Mouse (Mus musculus) fat pad, adult 2 months (tissue): ENCODE data around the gene Fbln7.

Experiments
- DNase-seq: peaks from one replicate; pipeline ENCODE4 v3.0.0-alpha.2; 2011; ENCODE audit warnings: low read depth, low spot score; ENCODE audit errors: extremely low read depth

Gene Fbln7

DNA sequence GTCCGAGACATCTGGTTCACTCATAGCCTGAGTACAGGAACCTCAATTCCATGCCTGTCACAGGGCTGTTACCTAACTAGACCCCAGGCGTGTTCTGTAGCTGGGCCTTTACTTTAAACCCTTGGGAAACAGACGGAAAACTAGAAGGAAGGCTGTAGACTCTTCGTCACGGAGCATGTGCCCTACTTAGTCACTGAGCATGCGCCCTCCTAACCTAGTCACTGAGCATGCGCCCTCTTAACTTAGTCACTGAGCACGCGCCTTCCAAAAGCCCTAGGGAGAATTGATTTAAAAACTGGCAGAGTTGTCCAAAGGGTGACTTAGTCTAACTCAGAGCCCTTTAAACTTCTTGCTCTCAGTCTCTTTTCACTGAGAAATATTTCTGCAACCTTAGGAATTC is at the start of gene Fbln7:
TSS of gene Fbln7 (plus strand) at position 346 of the 400 bp plus-strand sequence.
- DNase-seq, result no peak

DNA sequence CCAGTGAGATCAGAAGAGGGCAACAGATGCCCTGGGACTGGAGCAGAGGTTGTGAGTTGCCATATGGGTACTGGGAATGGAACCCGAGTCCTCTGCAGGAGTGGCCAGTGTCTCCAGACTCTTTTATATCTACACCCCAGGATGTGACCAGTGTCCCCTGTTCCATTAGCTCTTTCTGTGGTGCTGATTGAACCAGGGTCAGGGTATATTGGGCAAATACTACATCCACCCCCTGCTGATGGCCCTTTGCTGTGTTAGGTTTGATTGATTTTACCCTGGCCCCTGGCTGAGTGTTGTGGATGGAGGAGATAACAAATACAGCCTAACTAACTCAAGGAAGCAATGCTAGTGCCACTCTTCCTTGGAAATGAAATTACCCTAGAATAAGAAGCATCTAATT is 46.5 kb upstream of the Fbln7 start:
- DNase-seq, result no peak

DNA sequence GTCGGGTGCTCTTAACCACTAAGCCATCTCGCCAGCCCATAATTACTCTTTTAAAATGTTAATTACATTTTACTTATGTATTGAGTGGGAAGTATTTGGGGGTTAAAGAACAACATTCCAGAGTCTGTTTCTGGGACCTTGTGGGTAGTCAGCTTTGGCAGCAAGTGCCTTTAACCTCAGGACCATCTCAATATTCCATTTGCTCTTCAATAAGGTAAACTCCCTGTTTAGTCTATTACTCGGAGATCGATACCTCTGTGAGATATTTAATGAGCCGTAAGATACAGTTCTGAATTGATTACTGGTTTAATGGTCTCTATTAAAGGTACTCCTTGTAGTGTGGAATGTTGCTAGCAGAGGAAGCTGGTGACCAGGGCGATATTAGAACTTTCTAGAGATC is 45.9 kb upstream of the Fbln7 start:
- DNase-seq, result no peak

DNA sequence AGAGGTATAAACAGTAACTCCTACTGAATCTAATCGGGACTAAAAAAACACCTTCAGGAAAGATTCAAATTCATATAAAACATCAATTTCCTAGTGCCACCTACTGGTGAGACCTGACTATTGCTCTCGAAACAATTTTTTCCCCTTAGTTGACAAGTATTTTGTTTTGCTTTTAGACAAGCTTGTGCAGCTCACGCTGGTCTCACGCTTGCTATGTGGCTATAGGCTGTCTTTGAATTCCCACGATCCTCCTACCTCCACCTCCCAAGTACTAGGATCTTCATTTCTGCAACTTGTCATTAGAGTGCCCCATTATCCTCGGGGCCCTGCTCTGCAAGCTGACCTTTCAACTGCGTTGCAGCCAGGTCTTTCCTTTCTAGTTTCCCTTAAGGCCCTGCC is 45.4 kb upstream of the Fbln7 start:
- no peak for DNase-seq

DNA sequence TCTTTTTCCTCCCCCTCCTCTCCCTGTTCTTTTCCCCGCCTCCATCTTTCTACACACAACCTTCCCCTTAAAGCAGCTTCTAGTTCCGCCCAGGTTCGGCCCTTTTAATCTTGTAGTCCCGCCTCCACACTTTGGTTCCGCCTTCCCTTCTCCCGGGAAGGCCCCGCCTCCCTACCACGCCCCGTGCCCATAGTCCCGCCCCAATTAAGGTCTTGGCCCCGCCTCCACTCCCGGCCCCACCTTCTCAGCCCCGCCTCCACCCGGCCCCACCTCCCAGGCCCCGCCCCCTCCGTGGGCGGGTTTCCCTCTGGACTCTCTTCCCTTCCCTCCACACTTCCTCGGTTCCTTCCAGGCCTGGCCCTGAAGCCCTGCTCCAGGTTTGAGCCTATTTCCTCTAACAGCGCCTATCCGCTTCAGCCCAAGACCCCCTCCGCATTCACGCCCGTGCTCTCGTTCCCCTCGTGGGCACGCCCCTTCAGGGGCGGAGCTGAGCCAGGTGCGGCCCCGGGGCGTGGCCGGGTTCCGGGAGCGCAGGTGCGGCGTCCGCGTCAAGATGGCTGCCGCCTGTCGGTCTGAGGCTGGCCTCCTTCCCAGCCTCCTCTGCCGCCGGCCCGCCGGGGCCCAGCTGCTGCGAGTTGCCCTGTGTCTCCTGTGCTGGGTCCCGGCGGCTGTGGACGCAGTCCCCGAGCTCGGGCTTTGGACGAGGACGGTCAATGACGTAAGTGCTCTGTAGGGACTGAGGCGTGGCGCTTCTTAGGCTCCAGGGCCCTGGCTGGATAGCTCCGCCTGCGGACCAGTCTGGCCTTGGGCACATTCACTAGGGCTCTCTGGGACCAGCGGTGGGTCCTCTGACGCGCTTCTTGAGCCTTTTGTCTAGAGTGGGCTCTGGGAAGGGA is 44.7 kb upstream of the Fbln7 start, which contains the start of gene Tmem87b:
TSS of gene Tmem87b (plus strand) at position 333 of the 896 bp plus-strand sequence.
- DNase-seq, result peak; percentile 98

DNA sequence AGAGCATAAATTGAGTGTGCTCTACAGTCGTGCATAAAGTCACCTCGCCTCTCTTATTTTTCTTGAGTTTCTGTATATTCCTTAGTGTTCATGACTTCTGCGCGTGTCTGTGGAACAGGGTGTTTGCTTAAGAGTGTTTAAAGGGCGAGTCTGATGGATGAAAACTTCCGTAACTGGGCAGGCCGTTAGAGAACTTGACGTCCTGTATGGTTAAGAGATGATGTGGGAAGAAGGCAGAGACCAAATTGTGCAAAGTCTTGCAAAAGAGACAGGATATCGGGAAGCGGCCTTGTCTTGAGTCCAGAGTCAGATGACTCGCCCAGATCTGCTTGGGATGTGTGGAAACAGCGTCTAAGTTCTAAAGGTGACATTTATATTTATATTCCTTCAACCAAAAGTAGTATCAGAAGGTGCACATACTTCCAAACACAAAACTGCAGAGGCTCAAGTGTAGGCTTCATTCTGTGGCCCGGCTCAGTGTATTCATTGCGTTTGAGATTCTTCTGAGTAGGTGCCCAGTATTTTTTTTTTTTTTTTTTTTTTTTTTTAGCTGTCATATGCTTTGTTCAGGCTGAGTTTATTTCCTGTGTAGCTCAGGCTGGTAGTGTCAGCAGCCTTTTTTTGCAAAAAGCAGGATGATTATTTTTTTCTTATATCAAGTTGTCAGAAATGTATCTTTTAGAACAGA is 43.7 kb upstream of the Fbln7 start:
- peak; percentile 43 for DNase-seq

DNA sequence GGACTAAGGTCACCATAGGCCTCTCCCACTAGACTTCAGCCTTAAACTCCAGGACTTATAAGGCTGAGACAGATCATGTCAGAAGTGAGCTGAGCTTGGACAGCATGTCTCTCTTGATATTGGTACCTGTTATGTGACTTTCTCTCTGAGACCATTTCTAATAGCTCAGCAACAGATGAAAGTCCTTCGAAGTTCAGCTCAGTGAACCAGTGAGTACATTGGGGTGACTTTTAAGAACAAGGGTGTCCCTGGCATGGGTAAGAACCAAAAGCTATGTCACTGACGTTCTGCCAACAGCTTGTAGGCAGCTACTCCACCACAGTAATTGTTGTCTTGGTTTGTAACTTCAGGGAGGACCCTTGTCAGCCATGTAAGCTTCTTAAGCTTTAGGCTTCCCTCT is 42.1 kb upstream of the Fbln7 start:
- DNase-seq, result no peak

DNA sequence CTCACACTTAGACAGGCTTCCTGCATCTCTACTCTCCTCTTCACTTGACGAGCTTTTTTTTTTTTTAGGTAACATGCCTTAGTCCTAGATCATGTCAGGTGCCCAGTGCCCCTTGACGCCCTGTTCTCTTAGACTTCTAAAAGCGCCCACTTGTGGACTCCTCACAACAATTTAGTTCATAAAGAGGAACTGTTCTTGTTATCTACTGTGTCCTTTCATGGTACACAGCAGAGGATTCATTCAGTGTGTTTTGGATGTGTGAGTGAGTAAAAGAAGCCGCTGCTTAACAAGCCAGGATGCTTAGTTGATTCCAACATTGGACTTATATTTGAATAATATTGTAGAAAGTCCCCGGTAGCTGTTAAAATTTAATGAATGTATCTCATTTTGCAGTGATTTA is 38.9 kb upstream of the Fbln7 start:
- DNase-seq, result no peak

DNA sequence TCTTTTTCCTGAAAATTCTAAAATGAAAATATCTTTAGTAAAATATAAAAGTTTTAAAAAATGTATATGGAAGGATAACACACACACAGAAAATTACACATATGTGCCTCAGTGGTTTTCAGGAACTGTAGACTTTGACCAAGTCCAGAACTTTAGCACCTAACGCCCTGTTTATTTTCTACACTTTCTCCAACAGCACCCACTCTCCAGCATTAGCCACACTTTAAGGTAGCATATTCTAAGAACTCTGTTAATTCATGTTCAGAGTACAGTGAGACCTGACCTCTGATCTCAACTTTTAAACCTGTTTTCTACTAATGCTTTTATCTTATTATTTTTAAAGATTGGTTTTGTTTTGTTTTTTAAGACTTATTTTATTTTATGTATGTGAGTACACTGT is 35.0 kb upstream of the Fbln7 start:
- no peak for DNase-seq

DNA sequence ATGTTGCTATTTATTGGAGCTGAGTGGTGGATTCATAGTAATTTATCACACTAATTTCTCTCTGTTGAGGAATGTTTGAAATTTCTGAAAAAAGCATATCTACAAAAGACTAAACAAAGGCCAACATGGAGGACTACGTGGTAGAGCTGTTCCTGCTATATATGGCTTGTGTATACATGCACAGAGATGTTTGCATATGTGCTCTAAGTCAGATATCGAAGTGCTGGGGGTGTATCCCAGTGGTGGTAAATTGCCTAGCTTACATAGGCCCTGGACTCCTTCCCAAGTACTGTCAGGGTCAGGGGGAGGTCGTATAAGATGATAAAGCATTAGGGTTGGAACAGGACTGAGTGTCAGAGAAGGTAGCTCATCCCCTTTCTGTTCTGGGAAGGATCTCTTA is 30.2 kb upstream of the Fbln7 start:
- DNase-seq, result no peak

DNA sequence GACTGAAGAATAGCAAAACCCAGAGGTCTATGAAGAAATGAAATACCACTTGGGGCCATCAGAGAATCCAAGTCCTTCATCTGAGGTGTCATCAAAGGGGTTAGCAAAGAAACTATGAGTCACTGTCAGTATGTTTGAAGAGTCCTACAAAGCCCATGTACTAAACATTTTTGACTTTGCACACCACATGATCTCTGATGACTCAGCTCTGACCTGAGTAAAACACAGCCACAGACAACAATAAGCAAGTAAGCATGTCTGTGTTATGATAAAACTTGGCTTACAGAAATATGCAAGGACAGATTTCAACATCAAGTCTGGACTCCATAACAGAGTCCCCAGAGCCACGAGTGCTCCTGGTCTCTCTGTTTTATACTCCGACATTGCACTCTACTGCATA is 29.7 kb upstream of the Fbln7 start:
- DNase-seq, result no peak

DNA sequence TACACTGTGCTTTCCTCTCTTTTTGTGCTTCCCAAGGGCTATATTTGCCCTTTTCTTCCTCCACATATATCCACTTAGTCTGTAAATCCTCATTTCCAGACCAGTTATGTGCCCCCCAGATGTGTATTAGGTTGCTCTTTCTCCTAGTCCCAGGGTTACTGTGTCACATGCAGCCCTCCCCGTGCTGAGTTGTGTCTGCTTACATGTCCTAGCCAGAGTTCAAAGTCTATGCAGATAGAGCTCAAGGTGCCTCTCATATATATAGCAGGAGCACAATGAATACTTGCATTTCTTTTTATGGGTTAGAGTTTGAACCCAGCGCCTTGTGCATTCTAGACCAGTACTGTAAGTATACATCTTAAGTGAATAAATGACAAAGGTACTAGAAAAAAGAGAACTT is 29.3 kb upstream of the Fbln7 start:
- no peak for DNase-seq

DNA sequence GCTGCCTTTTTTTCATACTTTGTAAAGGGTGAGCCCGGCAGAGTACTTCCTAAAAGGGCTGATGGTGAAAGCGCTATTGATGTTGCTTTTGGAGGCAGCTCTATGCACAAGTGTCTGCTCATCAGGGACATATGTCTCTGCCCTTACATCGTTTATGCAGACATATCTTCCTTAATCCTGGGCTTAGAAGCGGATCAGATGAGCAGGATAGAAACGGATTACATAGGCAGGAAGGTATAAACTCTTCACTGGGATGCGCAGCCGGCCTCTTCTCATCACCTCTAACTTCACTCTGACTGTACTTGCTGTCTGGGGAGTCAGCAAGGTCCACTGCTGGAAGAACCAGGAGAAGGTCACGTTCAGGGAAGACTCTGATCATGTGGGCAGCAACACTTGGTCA is 25.2 kb upstream of the Fbln7 start:
- DNase-seq, result no peak

DNA sequence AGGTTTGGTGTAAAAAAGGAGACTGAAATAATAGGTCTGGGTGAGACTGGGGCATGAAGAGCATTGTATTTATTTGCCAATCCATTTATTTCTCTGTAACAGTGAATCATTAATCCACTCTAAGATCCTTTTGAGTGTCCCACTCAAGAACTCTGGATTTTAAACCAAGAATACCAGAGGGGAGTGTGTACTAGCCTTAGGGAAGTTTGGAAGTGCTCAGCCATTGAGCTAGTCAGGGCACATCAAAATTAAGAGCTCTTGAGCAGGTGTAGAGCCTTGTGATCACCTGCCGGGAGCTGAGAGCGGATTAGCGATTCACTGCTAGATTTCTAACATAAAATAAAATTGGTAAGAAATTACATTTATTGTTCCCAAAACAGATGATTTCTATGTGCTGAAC is 24.2 kb upstream of the Fbln7 start:
- DNase-seq, result no peak

DNA sequence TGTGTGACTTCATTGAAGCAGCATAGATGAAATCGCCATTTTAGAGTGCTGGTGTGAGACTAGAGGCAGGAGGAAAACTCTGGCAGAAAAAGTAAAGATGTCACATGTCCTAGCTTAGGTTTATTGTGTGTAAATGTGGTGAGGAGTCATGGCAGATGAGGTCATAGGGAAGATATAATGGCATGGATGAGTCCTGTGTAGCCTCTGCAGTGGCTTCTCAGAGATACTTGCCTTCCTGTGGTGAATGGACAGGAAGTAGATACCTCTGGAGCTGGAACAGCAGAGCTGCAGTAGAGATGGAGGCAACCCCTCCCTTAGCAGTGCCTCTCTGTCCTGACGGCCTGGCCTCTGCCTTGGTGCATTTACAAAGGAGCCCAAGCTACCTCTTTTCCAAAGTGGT is 23.3 kb upstream of the Fbln7 start:
- DNase-seq, result no peak

DNA sequence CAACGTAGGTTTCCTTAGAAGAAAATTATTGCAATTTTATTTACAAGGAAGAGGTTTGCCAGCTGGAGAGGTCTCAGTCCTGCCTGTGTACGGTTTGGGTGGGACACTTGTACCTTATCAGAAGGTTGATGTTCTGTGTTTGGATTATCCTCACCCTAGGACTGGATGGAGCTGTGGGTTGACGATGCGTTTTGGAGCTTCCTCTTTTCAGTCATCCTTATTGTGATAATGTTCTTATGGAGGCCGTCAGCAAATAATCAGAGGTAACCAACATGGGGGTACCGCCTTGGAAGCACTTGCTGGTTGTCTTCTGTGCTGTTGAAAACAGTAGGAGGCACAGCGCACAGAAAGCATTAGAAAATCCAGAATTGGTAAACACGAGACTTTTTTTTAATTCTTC is 20.3 kb upstream of the Fbln7 start:
- DNase-seq, result no peak

DNA sequence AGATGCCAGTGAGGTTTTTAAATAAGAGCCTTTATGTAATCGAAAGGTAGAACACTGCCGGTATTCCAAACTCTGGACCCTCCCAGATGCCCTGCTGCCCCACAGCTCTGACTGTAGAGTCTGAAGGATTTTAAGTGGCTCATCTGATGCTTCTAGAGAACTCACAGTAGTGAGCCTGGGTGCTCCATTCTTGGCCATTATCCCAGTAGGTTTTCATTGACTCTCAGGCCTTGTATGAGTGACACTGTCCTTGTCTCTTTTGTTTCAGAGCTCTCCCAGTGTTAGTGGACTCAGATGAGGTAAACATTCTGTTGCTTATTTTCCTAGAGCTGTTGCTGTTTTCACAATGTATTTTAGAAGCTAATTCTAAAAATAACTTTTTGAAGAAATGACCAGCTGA is 12.7 kb upstream of the Fbln7 start:
- no peak for DNase-seq

DNA sequence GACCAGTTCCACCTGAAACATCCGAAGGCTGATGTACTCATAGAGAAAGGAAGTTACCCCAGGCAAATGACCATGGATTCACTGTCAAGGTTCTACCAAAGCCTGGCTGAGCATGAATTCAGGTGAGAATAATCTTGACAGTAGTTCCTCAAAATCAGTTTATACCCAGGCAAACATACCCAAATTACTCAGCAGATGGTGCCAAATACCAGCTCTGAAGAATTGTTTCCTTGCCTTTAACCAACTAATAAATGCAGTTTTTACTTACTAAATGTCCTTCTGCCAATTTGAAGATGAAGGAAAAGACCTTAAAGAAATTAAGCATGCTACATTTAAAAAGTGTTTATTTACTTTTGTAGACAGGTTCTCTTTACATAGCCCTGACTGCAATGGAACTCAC is 6.1 kb upstream of the Fbln7 start:
- no peak for DNase-seq

DNA sequence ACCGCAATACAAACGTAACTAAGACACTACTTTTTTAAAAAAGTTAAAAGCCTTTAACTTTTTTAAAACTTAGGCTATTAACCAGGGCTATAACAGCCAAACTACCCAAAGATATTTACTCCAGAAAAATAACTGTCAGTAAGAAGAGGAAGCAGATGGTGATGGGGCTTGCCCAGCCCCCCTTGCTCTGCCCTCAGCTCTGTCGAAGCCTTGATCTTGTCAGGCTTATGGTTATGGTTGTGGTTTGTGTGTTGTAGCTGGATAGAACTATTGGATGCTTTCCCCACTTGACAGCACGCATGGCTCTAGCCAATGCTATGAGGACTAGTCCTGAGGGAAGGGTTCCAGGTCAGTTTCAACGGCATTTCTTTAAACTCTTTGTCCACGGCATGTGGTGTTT is 3.8 kb upstream of the Fbln7 start:
- no peak for DNase-seq

DNA sequence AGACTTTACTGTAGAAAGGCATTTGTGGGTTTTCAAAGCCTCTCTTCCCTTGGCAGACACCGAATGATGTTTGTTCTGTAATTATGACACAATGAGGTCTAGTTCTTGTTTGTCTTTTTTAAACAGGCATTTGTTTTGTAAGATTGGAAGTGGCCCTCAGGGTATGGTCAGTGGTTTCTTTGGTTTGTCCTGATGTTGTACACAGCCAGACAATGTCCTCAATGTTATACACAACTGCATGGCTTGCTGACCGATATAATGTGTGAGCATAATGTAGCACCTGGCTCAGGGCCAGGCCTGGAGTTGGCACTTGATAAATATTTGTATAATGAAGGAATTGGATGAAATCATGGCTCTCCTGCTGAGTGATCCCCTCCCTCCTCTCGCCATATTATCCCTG is 2.9 kb upstream of the Fbln7 start:
- no peak for DNase-seq

DNA sequence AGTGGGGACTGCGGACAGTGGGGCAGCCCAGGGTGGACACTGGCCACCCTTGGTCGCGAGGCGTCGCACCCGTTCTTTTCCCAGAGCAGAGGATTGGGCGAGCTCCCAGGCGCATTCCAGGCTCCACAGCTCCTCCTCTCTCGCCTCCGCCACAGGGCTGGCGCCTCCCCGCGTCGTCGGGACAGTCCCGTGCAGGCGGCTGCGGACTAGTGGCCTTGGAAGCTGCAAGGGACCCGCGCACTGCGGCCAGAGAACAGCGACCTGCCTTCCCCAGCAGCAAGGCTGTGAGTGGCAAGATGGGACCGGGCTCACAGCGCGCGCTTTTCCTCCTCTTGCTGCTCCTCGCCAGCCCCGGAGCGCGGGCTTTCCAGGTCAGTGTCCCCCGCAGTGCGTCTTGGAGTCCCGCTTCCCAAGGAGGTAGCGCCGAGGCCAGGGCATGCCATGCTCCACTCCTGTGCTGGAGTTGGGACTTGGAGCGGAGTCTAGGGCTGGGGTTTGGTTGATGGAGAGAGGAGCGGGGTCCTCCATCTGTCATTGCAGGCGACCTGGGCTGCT is 1.1 kb downstream of the Fbln7 start:
- DNase-seq, result no peak

DNA sequence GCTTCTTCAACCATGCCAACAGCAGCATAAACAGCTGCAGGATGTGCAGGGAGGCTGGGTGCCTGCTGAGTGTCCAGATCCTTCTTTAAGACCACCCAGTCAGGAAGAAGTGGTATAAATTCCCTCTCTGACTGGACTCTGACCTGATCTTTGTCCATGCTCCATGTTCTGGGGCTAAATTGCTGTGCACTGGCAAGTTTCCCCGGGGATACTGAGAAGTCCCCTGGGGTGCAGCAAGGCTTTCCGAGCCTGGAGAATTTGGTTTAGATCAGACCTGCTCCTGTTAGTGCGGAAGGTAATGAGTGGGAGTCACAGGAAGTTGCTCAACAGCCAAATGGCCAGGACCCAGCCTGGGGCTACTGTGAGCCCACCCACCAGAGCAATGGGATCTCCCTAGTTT is 2.3 kb downstream of the Fbln7 start:
- DNase-seq, result no peak
